Mouse (Mus musculus) bone marrow macrophage, adult 2 months (primary cell): ENCODE measurements around the gene Orm1.

ENCODE experiments used
- CTCF ChIP-seq: IDR thresholded peaks from 2 replicates; pipeline ENCODE4 v1.5.1; 2012; ENCODE audit warnings: low read depth, mild to moderate bottlenecking, low read length, moderate library complexity
- POLR2A ChIP-seq: IDR thresholded peaks from 2 replicates; pipeline ENCODE4 v1.6.1; 2012; ENCODE audit warnings: mild to moderate bottlenecking, low read depth, low read length, borderline replicate concordance

- no peak for TF ChIP-seq CTCF
- no peak for TF ChIP-seq POLR2A
Measured at GRCm38 (mm10) chr4:63374331-63374730, 30.0 kb downstream of the Orm1 start.
